Mouse (Mus musculus) myocyte (in vitro differentiated cells): ENCODE results near the gene Klhl30. TPM values are rescaled to one million over a fixed set of nuclear protein-coding genes. Genes with fewer than 3 reads are reported as not detected.

Experiments used
- H3K27me3 ChIP-seq: one replicate; pipeline ENCODE4 v1.6.1; 2011; ENCODE audit not compliant: control insufficient read depth, insufficient read depth, insufficient read length
- H3K36me3 ChIP-seq: one replicate; pipeline ENCODE4 v1.6.1; 2011; ENCODE audit not compliant: control insufficient read depth, insufficient read depth
- H3K4me2 ChIP-seq: one replicate; pipeline ENCODE4 v1.6.1; 2011; ENCODE audit warnings: low read depth, control low read depth
- H3K4me3 ChIP-seq: one replicate; pipeline ENCODE4 v1.5.1; 2011; ENCODE audit warnings: mild to moderate bottlenecking, control low read depth, moderate library complexity
- H3K79me2 ChIP-seq: one replicate; pipeline ENCODE4 v1.6.1; 2011; ENCODE audit not compliant: control insufficient read depth, insufficient read depth
- H3ac ChIP-seq: one replicate; pipeline ENCODE4 v1.6.1; 2011; ENCODE audit not compliant: control insufficient read depth, insufficient read length
- CEBPB ChIP-seq: IDR thresholded peaks from 2 replicates; pipeline ENCODE4 v1.6.1; 2011; ENCODE audit warnings: mild to moderate bottlenecking, moderate library complexity; ENCODE audit not compliant: poor library complexity, insufficient read depth, severe bottlenecking
- E2F4 ChIP-seq: IDR thresholded peaks from one replicate; pipeline ENCODE4 v1.6.1; 2011; ENCODE audit warnings: mild to moderate bottlenecking, control low read depth, moderate library complexity; ENCODE audit not compliant: insufficient read depth
- MAX ChIP-seq: IDR thresholded peaks from one replicate; pipeline ENCODE4 v1.6.1; 2011; ENCODE audit warnings: low read depth, mild to moderate bottlenecking, control low read depth
- MYOD1 ChIP-seq, 3 experiments: IDR thresholded peaks; one replicate each; pipeline ENCODE4 v1.6.1; 2011; ENCODE audit warnings: control low read depth in 2 of 3, low read depth in 2 of 3, mild to moderate bottlenecking in 2 of 3, moderate library complexity in 1 of 3; ENCODE audit not compliant: insufficient read length in 2 of 3, control insufficient read depth in 1 of 3
- MYOG ChIP-seq, 3 experiments: IDR thresholded peaks; one replicate each; pipeline ENCODE4 v1.6.1; 2011; ENCODE audit warnings: control low read depth in 2 of 3, low read depth in 2 of 3, mild to moderate bottlenecking in 2 of 3; ENCODE audit not compliant: insufficient read length in 2 of 3, control insufficient read depth in 1 of 3, insufficient read depth in 1 of 3
- POLR2A ChIP-seq: IDR thresholded peaks from one replicate; pipeline ENCODE4 v1.6.1; 2011; ENCODE audit warnings: low read depth, mild to moderate bottlenecking, control low read depth, moderate library complexity; ENCODE audit not compliant: insufficient read length
- POLR2AphosphoS2 ChIP-seq: IDR thresholded peaks from one replicate; pipeline ENCODE4 v1.6.1; 2011; ENCODE audit warnings: low read depth, control low read depth; ENCODE audit not compliant: insufficient read length
- REST ChIP-seq: IDR thresholded peaks from one replicate; pipeline ENCODE4 v1.6.1; 2011; ENCODE audit warnings: mild to moderate bottlenecking, control low read depth, moderate library complexity; ENCODE audit not compliant: insufficient read depth, insufficient read length
- SRF ChIP-seq: IDR thresholded peaks from one replicate; pipeline ENCODE4 v1.6.1; 2011; ENCODE audit warnings: low read depth; ENCODE audit not compliant: control insufficient read depth, insufficient read length
- TCF12 ChIP-seq: IDR thresholded peaks from one replicate; pipeline ENCODE4 v1.6.1; 2011; ENCODE audit warnings: mild to moderate bottlenecking, control low read depth; ENCODE audit not compliant: poor library complexity, insufficient read depth, severe bottlenecking
- TCF3 ChIP-seq: IDR thresholded peaks from one replicate; pipeline ENCODE4 v1.6.1; 2011; ENCODE audit warnings: low read depth, control low read depth; ENCODE audit not compliant: insufficient read length
- USF1 ChIP-seq: IDR thresholded peaks from one replicate; pipeline ENCODE4 v1.6.1; 2011; ENCODE audit warnings: low read depth, mild to moderate bottlenecking, control low read depth, moderate library complexity
- polyA plus RNA-seq: library from polyadenylated mRNA; unstranded; fragments of >200 nt; fragmentation: generic; extraction: Trizol; gene quantifications from one replicate; pipeline ENCODE4 v1.2.1, GENCODE M21; 2012; ENCODE audit warnings: missing spikeins

Klhl30 gene
- 106 TPM for polyA plus RNA-seq

DNA sequence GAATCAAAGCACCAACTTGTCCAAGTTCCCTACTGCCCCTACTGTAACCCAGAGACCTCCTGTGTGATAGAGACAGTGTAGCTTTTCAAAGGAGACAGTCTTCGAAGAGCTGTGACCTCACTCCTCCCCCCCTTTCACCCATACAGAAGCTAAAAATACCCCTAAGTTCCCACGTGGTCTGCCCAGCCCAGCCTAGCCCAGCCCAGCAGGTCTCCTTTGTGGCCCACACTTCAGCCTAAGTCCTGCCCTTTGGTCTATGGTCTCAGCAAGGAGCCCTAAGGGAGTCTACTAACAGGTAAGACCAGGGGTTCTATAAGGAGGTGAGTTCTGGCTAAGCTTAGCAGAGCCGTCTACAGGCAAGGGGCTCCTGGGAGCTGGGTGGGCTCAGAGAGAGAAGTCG is at the start of gene Klhl30:
Klhl30 (plus strand) TSS at position 176 of the 400 bp plus-strand sequence.
- Histone ChIP-seq H3K79me2 (peaks cover 10% of the 10 kb centered on the region), H3K4me3 (peak within 1 kb of the TSS; percentile 31), H3K36me3 (peaks cover 6% of the 10 kb centered on the region), H3ac (no peak within 1 kb of the TSS), H3K27me3 (no peaks in the 10 kb centered on the region), H3K4me2 (peak within 1 kb of the TSS; percentile 78)
- TF ChIP-seq REST = no peak
- TF ChIP-seq CEBPB = no peak
- no peak for TF ChIP-seq POLR2AphosphoS2
- no peak for TF ChIP-seq MAX
- peak; percentile 75 for TF ChIP-seq USF1

DNA sequence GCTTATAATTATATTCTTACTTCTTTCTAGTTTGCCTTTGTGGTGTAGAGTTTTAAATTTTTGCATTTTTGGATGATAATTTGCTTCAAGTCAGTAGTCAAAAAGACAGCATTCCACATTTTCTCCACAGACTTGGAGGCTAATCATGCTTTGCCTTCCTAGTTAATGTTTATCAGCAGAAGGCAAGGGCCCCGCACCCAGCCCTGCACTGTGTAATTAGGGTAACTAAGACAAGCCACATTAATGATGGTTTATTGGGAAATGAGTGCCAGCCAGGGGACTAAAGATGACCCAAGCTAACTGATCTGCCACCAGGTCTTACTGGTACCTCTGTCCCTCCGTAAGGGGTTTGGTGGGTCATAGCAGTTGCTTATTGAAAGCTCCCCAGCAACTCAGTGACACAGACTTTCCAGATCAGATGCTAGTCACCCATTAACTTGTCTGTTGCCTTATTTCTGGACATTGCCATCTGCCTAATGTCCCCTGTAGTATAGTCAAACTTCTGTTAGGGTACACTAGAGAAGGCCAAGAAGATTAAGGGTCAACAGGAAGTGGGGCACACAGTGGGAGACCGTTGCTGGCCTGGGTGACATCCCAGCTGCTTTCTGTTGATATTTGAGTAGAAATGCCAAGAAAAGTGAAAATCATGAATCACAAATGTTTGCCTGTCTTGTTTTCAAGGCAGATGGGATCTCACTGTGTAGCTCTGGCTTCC is 49.5 kb upstream of the Klhl30 start:
- Histone ChIP-seq H3K4me2 (no peak overlapping the region), H3K79me2 (no peaks in the 10 kb centered on the region), H3K36me3 (peaks cover 7% of the 10 kb centered on the region), H3K27me3 (no peaks in the 10 kb centered on the region), H3K4me3 (no peak overlapping the region), H3ac (no peak overlapping the region)
- TF ChIP-seq CEBPB (no peak), E2F4 (no peak), MYOD1 (IDR thresholded peaks at IDR 0.05; ENCODE audit: control insufficient read depth in 1 of 3, insufficient read length in 2 of 3, low read depth in 2 of 3) (no peak), TCF3 (no peak), SRF (no peak), POLR2AphosphoS2 (no peak), REST (no peak), MAX (no peak), MYOG (IDR thresholded peaks at IDR 0.05; ENCODE audit: control insufficient read depth in 1 of 3, insufficient read depth in 1 of 3, insufficient read length in 2 of 3, low read depth in 2 of 3) (no peak), POLR2A (no peak), USF1 (no peak), TCF12 (no peak)

DNA sequence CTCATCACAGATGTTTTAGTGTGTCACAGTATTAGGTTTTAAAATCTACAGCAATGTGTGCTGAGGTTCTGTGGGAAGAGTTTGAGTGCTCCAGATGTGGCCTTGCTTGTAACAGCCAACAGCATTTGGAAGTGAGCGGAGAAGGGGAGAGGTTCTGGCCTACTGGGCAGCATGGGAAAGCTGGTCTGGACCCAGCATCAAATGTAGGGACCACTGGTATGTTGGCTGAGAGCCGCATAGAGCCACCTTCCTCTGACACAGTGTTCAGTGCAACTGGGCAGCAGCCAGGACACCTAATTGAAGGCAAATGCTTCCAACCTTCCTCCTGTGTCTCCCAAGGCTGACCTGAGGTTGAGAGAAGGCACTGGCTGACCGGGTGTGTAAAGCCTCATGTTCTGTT is 48.8 kb upstream of the Klhl30 start:
- TF ChIP-seq MYOD1 (IDR thresholded peaks at IDR 0.05; ENCODE audit: control insufficient read depth in 1 of 3, insufficient read length in 2 of 3, low read depth in 2 of 3) = no peak
- TF ChIP-seq CEBPB = no peak
- TF ChIP-seq TCF12 = no peak
- no peak for TF ChIP-seq E2F4
- TF ChIP-seq USF1 = no peak
- TF ChIP-seq REST = no peak
- no peak for TF ChIP-seq SRF
- TF ChIP-seq POLR2AphosphoS2 = no peak
- TF ChIP-seq TCF3 = no peak
- no peak for TF ChIP-seq MAX
- no peak for TF ChIP-seq MYOG (IDR thresholded peaks at IDR 0.05; ENCODE audit: control insufficient read depth in 1 of 3, insufficient read depth in 1 of 3, insufficient read length in 2 of 3, low read depth in 2 of 3)
- no peak for TF ChIP-seq POLR2A
- peaks cover 10% of the 10 kb centered on the region for H3K36me3 ChIP-seq
- no peak overlapping the region for H3K4me3 ChIP-seq
- no peaks in the 10 kb centered on the region for H3K27me3 ChIP-seq
- no peak overlapping the region for H3ac ChIP-seq
- H3K79me2 ChIP-seq = no peaks in the 10 kb centered on the region
- no peak overlapping the region for H3K4me2 ChIP-seq

DNA sequence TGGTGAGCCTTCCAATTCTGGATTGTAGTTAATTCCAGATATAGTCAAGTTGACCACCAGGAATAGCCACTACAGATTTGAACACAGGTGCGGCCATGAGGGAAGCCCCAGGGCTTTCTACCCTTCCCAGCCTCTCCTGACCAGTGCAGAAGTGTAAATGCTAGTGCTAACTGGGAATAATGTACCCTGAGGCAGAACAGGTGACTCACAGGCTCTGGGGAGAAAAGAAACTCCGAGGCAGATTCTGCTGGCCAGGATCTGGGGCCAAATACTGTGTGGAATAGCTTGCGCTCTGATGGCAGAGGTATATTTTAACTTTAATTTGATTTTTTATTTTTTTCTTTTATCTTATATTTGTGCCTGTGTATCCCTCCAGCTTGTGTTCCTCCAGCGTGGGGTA is 46.2 kb upstream of the Klhl30 start:
- no peak for TF ChIP-seq USF1
- TF ChIP-seq MAX = no peak
- no peak for TF ChIP-seq REST
- no peak for TF ChIP-seq E2F4
- TF ChIP-seq CEBPB = no peak
- TF ChIP-seq MYOD1 (IDR thresholded peaks at IDR 0.05; ENCODE audit: control insufficient read depth in 1 of 3, insufficient read length in 2 of 3, low read depth in 2 of 3) = no peak
- TF ChIP-seq TCF12 = no peak
- no peak for TF ChIP-seq MYOG (IDR thresholded peaks at IDR 0.05; ENCODE audit: control insufficient read depth in 1 of 3, insufficient read depth in 1 of 3, insufficient read length in 2 of 3, low read depth in 2 of 3)
- no peak for TF ChIP-seq SRF
- no peak for TF ChIP-seq TCF3
- TF ChIP-seq POLR2A = no peak
- Histone ChIP-seq H3K79me2 (no peaks in the 10 kb centered on the region), H3K4me2 (no peak overlapping the region), H3K27me3 (no peaks in the 10 kb centered on the region), H3ac (no peak overlapping the region), H3K36me3 (peaks cover 16% of the 10 kb centered on the region), H3K4me3 (no peak overlapping the region)
